Comparison of ENCODE assay signal across 8 mouse cellular contexts in genomic region chr1:58270807-58271569, GRCm38 (mm10). TPM values are rescaled to one million over a fixed set of nuclear protein-coding genes. Genes with fewer than 3 reads are reported as not detected.
DNase-seq lines count a peak whose midpoint lies in the region; ATAC-seq lines count a peak whose summit lies in the region.

No protein-coding gene starts in this region.

- peak; percentile 75 for ATAC-seq in forebrain, embryonic 16.5 days

- H3K9ac ChIP-seq in forebrain, embryonic 16.5 days (replicated peaks; ENCODE audit: low read depth, low read length) = no peak overlapping the region

- H3K4me1 ChIP-seq in forebrain, embryonic 16.5 days (replicated peaks; ENCODE audit: control insufficient read depth, insufficient read depth, low read length) = no peaks in the 10 kb centered on the region

- DNase-seq in gastrocnemius, adult 18-20 months (ENCODE audit: low spot score) = peak; percentile 22
- DNase-seq in gastrocnemius, adult 8-10 months (ENCODE audit: low spot score in 2 of 2) = no peak
- peak; percentile 39 to 52 for DNase-seq in B cell, adult 2 months
- DNase-seq in brain, adult 2 months (ENCODE audit: low read depth, low spot score) = peak; percentile 80
- DNase-seq in kidney, postnatal 10 days = peak; percentile 75
- DNase-seq in lung, postnatal 36 days = peak; percentile 68
- peak; percentile 34 to 35 for DNase-seq in right cerebral cortex, postnatal 36 days (ENCODE audit: low spot score in 2 of 2)

- WGBS in forebrain, embryonic 16.5 days = 62% methylated on average over 6 of the region's 6 CpGs

- H3K4me3 ChIP-seq in forebrain, embryonic 16.5 days (replicated peaks; ENCODE audit: low read length) = no peak overlapping the region

- H3K36me3 ChIP-seq in forebrain, embryonic 16.5 days (ENCODE audit: control insufficient read depth, insufficient read depth) = no peaks in the 10 kb centered on the region

- H3K4me2 ChIP-seq in forebrain, embryonic 16.5 days (ENCODE audit: low read length) = no peak overlapping the region

- no peaks in the 10 kb centered on the region for H3K9me3 ChIP-seq in forebrain, embryonic 16.5 days (ENCODE audit: control insufficient read depth, low read length)

- H3K27me3 ChIP-seq in forebrain, embryonic 16.5 days (replicated peaks; ENCODE audit: control insufficient read depth, insufficient read depth, low read length) = no peaks in the 10 kb centered on the region

- H3K27ac ChIP-seq in forebrain, embryonic 16.5 days (ENCODE audit: low read length) = no peak overlapping the region

RNA-seq across cellular contexts. Expression of gene Aox2, which starts 7.1 kb away (rescaled TPM):
- under 1 TPM; 0.05 to 0.14 TPM for total RNA-seq in gastrocnemius, adult 18-20 months (2021)
- total RNA-seq in gastrocnemius, adult 8-10 months (2022) = under 1 TPM; 0.04 to 0.24 (median 0.08) TPM
- 0.05 TPM in 1 of 2 replicates, not detected in the other for polyA plus RNA-seq in forebrain, embryonic 16.5 days (2015; fragmentation: Nextera tagmentation; extraction: Ambion mirVana)

Comparison
In these comparisons a context has a peak if more than half of its experiments do, and no peak if none do; other contexts are left out.
1. DNase-seq: peak in gastrocnemius, adult 18-20 months (single experiment), B cell, adult 2 months (2 of 2), brain, adult 2 months (single experiment), kidney, postnatal 10 days (single experiment), lung, postnatal 36 days (single experiment) and right cerebral cortex, postnatal 36 days (2 of 2); none in gastrocnemius, adult 8-10 months (0 of 2).